Mouse (Mus musculus) lung, postnatal 0 days (tissue): ENCODE results near the gene Garnl3.

Experiments used
- CTCF ChIP-seq: IDR thresholded peaks from 2 replicates; pipeline ENCODE4 v1.5.1; 2016; ENCODE audit warnings: antibody characterized with exemption, mild to moderate bottlenecking
- EP300 ChIP-seq: IDR thresholded peaks from 2 replicates; pipeline ENCODE4 v1.6.1; 2016; ENCODE audit warnings: antibody characterized with exemption, mild to moderate bottlenecking, control low read depth

DNA sequence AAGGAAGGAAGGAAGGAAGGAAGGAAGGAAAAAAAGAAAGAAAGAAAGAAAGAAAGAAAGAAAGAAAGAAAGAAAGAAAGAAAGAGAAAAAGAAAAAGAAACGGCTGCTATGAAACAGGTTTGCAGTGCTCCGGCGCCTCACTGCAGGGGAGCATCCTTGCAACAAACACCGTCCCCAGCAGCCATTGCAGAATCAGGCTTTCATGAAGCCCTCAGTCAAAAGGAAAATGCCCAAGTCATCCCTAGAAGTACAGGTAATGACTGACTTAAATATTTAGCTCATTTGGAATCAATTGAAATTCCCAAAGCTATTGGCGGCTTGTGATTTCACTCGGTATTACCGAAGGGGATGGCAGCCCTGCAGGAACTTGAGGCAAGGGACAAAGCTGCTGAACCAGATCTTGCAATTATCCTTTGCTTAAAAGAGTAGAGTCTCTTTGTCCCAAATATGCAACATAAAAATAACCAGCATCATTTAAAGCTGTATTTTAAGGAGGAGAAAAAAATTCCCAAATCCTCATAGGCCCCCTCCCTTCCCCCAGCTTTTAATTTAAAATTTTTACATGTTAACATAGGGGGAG, 45.3 kb downstream of the Garnl3 start:
- TF ChIP-seq CTCF (no peak), EP300 (no peak)
